Mouse (Mus musculus) gastrocnemius, postnatal 4 days (tissue): ENCODE measurements around the gene Gng11. TPM values are rescaled to one million over a fixed set of nuclear protein-coding genes. Genes with fewer than 3 reads are reported as not detected.

Experiments
- DNase-seq, 2 experiments: peaks; one replicate each; pipeline ENCODE4 v3.0.0; 2021 to 2022; ENCODE audit warnings: low spot score in 2 of 2, mixed read lengths in 2 of 2
- long read RNA-seq, 2 experiments: library from polyadenylated mRNA; stranded (forward); transcript quantifications; one replicate each; pipeline ENCODE4 v2.0.0; 2021
- total RNA-seq, 2 experiments: library from RNA; stranded (reverse); gene quantifications; 2 replicates each; pipeline ENCODE4 v1.2.3; 2021

Gene Gng11
- 10 to 100 TPM; 68.0 to 76.8 TPM for total RNA-seq
- long read RNA-seq, experiment 1, transcript Gng11-201 (2 exons, 919 nt) = major isoform, 45 of 48 reads
- long read RNA-seq, experiment 1, partial matches to known transcripts = 3 of 48 reads
- long read RNA-seq, experiment 1, other reads (novel, unspliced or antisense) = 0 of 48 reads
- long read RNA-seq, experiment 2, transcript Gng11-201 (2 exons, 919 nt) = major isoform, 40 of 48 reads
- long read RNA-seq, experiment 2, partial matches to known transcripts = 8 of 48 reads
- long read RNA-seq, experiment 2, other reads (novel, unspliced or antisense) = 0 of 48 reads

- DNase-seq = peak; percentile 71 to 79
Measured at GRCm38 (mm10) chr6:4003890-4004306, at the start of gene Gng11. TSS of gene Gng11 (plus strand) at chr6:4003904.

- DNase-seq = no peak
Measured at GRCm38 (mm10) chr6:3954969-3955368, 48.7 kb upstream of the Gng11 start.

DNA sequence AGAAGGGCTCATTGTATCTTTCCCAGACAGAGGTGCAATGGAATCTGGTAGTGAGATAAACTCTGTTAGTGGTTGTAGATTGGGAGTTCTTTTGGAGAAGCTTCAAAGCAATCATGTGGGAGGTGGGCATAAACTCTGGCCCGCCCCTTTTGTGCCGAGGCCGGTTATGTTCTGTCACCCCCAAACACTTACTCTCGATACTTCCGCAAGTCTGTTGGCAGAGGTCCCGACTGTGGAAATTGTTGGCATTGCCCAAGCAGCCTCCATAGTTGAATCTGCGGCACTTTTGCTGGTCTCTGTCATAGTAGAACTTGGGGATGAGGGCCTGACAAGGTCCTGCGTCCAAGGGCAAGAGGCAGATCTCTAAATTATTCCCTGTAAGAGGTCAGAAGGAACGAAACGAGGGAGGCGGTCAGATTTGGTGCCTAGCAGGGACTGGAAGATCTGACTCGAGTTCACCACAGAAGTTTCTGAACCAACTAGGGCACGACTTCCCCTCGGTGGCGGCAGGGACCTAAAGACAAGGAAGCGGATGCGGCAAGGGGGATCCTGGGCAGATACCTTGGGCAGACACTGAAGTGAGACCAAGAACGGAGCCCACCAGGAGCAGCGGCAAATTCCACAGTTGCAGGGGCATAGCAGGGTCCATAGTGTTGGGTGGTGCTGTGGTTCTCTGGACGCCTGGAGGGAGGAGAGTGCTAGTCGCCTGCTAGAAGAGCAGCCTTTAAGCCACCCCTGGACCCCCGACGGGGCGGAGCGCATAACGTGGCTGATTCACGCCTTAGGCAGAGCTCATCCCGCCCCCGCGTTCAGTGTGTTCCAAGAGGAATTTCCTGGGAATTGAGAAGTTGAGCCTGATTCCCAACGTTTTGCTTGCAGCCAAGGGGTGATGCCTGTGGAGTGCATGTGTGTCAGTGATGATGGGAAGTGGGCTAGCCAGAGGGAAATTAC is 35.8 kb upstream of the Gng11 start:
- peak; percentile 20 to 47 for DNase-seq

GRCm38 (mm10) chr6:3973679-3974078 is 30.0 kb upstream of the Gng11 start:
- DNase-seq = no peak

DNA sequence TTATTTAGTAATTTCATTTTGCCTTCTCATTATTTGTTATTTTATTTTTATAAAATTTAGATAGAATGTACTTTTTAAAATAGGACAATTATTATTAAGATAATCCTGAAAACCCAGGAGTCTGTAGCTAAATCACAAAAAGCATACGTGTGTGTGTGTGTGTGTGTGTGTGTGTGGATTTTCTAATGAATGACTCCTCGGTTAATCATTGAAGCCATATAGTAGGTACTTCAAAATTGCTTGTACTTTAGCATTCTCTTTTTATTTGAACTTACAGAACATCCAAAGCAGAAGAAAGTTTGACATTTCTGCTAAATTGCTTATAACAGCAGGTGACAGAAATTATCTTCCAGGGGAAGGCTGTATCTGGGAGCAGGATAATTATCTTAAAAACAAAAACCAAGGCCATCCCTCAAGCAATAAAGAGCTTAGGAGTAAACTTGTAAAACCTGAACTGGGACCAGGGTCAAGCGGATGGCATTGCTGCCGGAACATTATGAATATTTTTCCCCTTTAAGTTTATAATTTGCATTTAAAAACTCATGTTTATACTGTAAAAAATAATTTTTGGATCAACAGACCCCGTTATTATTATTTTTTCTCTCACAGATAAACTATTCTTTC is 20.9 kb upstream of the Gng11 start:
- DNase-seq = no peak

DNA sequence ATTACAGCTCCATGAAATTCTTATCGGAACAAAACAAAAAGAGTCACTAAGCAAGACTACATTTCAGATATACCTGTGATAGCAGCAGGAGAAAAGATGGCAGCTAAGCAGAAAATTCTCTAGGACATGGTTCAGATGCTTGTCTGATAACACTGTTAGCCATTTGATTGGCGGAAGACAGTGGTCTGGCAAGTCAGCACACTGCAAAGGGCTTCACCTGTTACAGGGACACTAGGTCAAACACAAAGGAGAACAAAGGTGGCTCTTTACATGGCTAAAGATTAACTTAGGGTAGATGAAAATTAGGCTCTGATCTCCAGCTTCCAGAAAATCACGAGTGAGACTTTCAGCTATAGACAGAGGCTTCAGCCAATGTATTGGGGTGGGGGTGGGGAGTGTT is 15.0 kb upstream of the Gng11 start, which contains the start of gene Tfpi2:
TSS of gene Tfpi2 (minus strand) at position 170 of the 400 bp plus-strand sequence.
- no peak for DNase-seq

DNA sequence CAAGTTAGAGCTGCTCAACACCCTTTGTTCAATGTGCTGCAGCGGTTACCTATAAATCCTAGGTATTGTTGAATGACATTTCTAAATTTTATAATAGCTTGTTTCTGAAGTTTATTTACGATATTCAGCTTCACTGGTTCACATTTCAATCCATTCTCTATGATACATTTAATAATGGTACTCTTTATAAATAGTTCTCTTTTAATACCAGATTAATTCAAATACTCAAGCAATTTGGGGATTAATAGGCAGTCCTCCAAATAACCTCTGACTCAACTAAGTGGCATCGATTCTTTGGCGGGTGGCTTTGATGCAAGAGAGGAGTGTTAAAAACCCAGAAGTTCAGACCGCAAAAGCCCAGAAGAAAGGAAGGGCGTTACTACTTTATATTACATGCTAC is 10.2 kb upstream of the Gng11 start, which contains the start of gene Gngt1:
TSS of gene Gngt1 (plus strand) at position 301 of the 400 bp plus-strand sequence.
- DNase-seq = no peak

GRCm38 (mm10) chr6:3998089-3998488 is 5.6 kb upstream of the Gng11 start:
- DNase-seq = no peak

- DNase-seq = no peak
Measured at GRCm38 (mm10) chr6:3999296-3999695, 4.4 kb upstream of the Gng11 start.

DNA sequence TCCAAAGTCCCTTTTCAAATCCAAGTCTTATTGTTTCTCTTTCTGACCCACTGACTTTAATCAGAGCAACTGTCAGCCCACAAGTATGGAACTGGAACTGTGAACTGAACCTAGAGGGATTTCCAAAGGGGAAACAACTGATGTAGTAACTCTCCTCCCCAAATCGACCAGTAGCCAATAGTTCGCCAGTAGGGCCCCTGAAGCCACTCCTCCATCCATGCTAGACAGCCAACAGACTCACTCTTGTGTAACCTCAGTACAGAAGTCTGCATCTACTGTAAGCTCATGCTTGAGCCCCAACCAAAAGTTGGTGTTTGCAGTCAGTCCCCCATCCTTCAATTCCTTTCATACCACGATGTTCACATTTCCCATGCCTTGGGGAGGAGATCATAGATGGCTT is 3.0 kb upstream of the Gng11 start:
- no peak for DNase-seq

DNA sequence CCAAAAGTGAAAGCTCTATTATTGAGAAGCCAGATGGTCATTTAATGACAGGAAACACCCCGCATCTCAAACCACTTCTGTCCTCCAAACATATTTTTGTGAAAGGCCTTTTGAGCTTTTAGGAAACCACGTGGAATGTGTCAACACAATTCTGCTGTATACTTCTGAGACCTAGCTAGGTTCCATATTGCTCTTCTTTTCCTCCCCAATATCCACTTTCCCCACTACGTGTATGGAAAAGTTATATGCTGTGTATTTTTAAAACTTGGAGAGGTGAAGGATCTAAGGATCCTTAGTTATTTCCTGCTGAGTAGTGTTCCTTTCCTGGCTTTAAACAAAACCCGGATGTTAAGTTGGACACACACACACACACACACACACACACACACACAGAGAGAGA is 259 bp upstream of the Gng11 start:
- no peak for DNase-seq

DNA sequence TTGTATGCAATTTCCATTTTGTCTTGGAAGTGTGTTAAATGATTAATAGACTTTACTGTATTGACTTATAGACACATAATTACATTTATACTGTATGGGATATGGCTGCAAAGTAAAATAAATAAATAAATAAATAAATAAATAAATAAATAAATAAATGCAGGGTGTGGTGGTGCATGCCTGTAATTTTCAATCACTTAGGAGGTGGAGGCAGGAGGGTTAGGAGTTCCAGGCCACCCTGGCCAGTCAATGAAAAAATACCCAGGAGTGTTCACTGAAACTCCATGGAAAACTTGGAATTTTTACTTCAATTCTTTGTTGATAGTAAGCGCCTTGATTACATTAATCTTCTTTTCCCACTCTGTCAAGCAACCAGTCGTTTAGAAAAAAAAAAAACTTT is 1.1 kb downstream of the Gng11 start:
- DNase-seq = no peak

- DNase-seq = no peak
Measured at GRCm38 (mm10) chr6:4008501-4009040, 4.9 kb downstream of the Gng11 start.

DNA sequence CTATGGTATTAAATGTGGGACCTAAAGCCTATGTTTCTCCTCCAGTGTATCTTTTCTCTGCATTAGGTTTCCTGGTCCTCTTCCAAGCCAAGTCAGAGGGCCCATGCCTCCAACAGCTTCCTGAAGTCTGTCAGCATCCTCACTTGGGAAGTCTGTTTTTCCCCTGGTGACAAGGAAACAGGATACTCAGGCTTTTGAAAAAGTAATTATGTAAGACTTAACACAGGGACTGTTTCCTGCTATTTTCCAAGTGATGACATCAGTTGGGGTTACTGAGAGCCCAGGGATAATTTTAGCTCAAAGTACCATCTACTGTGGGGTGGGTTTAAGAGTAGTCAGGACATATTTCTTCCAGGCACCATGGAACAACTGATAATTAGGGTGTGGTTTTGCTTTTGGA is 5.8 kb downstream of the Gng11 start:
- no peak for DNase-seq

- no peak for DNase-seq
Measured at GRCm38 (mm10) chr6:4022645-4023044, 18.9 kb downstream of the Gng11 start.

GRCm38 (mm10) chr6:4026367-4026766 is 22.7 kb downstream of the Gng11 start:
- no peak for DNase-seq

GRCm38 (mm10) chr6:4030956-4031355 is 27.3 kb downstream of the Gng11 start:
- no peak for DNase-seq

DNA sequence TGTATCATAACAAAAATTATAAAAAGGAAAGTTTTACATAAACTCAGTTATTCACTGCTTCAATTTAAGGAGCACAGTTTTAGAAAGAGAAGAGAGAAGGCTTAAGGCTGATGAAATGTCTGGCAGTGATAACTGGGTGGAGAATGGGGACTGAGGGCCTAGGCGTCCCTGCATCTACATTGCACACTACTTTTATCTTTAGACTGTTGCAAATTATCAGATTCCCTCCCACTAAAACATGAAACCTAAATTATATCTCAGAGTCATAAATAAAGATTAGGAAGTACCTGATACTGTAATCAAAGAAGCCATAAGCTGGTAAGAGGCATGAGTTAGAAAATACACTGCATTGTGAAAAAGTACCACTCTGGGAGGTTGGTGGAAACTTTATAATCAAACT is 38.1 kb downstream of the Gng11 start:
- no peak for DNase-seq

DNA sequence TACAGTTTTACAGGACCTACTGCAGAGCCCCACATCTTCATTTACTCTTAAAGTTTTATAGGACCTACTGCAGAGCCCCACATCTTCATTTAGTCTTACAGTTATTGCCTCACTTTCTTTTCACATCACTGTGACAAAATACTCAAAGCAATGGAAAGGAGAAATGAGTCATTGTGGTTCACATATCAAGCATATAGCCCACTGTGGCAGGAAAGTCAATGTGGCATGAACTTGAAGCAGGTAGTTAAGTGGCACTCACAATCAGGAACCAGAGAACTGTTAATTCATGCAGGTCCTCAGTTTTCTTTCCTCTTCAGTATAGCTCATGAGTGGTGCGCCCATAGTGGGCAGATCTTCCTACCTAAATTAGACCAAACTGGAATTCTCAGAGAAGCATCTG is 43.5 kb downstream of the Gng11 start:
- no peak for DNase-seq

- no peak for DNase-seq
Measured at GRCm38 (mm10) chr6:4052843-4053242, 49.1 kb downstream of the Gng11 start.

DNA sequence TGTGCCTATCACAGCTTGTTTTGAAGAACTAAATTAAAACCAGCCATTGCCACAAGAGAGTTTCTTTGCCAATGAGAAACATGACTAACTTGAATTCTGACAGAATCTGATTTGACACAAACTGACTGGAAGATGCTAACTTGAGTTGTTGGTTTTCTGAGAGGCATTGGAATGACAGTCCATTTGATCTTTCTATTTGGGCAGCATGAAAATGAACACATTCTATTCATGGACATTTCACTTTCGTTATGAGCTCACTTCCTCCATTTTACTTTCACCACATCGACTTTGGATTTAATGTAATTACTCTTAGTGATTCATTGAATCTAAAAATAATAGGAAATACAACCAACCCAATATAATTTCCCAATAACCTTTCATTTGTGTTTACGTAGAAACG is 50.7 kb downstream of the Gng11 start:
- no peak for DNase-seq
